Mouse (Mus musculus): Measurements from ENCODE around the gene Secisbp2. TPM values are rescaled to one million over a fixed set of nuclear protein-coding genes. Genes with fewer than 3 reads are reported as not detected.
A peak's percentile ranks its signal among the peaks of the same experiment; 100 is the strongest.
"Not testable (repeated sequence)": the region's sequence is repeated elsewhere in the genome, so short reads cannot be mapped to it uniquely, and the experiment has no call there.

Gene Secisbp2
- total RNA-seq, 1 experiment from 2014 or later, result 20.4 TPM

GRCm38 (mm10) chr13:51643924-51644828, 7.3 kb upstream of the Secisbp2 start:
- DNase-seq, result no peak

GRCm38 (mm10) chr13:51644829-51645789, 6.4 kb upstream of the Secisbp2 start, which contains the start of gene Cks2:
Gene Cks2 (plus strand): TSS chr13:51645232.
- peak; percentile 98 for DNase-seq

GRCm38 (mm10) chr13:51645872-51646271, 5.6 kb upstream of the Secisbp2 start:
- DNase-seq, result peak; percentile 44

GRCm38 (mm10) chr13:51646362-51647027, 5.0 kb upstream of the Secisbp2 start:
- DNase-seq, result no peak

- no peak for DNase-seq
These were observed 3.7 kb upstream of the Secisbp2 start for GRCm38 (mm10) chr13:51647770-51648169.

- DNase-seq, result no peak
These were observed 3.3 kb upstream of the Secisbp2 start for GRCm38 (mm10) chr13:51648237-51648636.

- DNase-seq, result no peak
These were observed 1.8 kb upstream of the Secisbp2 start for GRCm38 (mm10) chr13:51649740-51650139.

- DNase-seq, result no peak
These were observed 1.7 kb downstream of the Secisbp2 start for GRCm38 (mm10) chr13:51653159-51653558.

- no peak for DNase-seq
These were observed 2.5 kb downstream of the Secisbp2 start for GRCm38 (mm10) chr13:51653961-51654360.

GRCm38 (mm10) chr13:51656516-51657235, 5.2 kb downstream of the Secisbp2 start:
- no peak for DNase-seq

- no peak for DNase-seq
These were observed 6.6 kb downstream of the Secisbp2 start for GRCm38 (mm10) chr13:51658094-51658493.

- no peak for DNase-seq
These were observed 8.1 kb downstream of the Secisbp2 start for GRCm38 (mm10) chr13:51659573-51659972.

- no peak for DNase-seq
These were observed 12.1 kb downstream of the Secisbp2 start for GRCm38 (mm10) chr13:51663561-51663960.

GRCm38 (mm10) chr13:51668195-51668594, 16.7 kb downstream of the Secisbp2 start:
- DNase-seq, result not testable (repeated sequence)

- DNase-seq, result no peak
These were observed 25.1 kb downstream of the Secisbp2 start for GRCm38 (mm10) chr13:51676641-51677040.

- no peak for DNase-seq
These were observed 25.5 kb downstream of the Secisbp2 start for GRCm38 (mm10) chr13:51677041-51677440.

- no peak for DNase-seq
These were observed 26.2 kb downstream of the Secisbp2 start for GRCm38 (mm10) chr13:51677630-51678185.

GRCm38 (mm10) chr13:51678687-51679086, 27.2 kb downstream of the Secisbp2 start:
- no peak for DNase-seq

GRCm38 (mm10) chr13:51679332-51679731, 27.8 kb downstream of the Secisbp2 start:
- no peak for DNase-seq

GRCm38 (mm10) chr13:51681076-51681475, 29.6 kb downstream of the Secisbp2 start:
- DNase-seq, result peak; percentile 45

- DNase-seq, result no peak
These were observed 30.1 kb downstream of the Secisbp2 start for GRCm38 (mm10) chr13:51681634-51682033.

Measured in adrenal gland, postnatal 14 days (tissue).